Mouse (Mus musculus): ENCODE results near the gene Vat1l. TPM values are rescaled to one million over a fixed set of nuclear protein-coding genes. Genes with fewer than 3 reads are reported as not detected.

The Vat1l gene
- polyA plus RNA-seq (2012; ENCODE audit: insufficient read depth, insufficient read length, low replicate concordance, missing spikeins), result not detected in 2 replicates

DNA sequence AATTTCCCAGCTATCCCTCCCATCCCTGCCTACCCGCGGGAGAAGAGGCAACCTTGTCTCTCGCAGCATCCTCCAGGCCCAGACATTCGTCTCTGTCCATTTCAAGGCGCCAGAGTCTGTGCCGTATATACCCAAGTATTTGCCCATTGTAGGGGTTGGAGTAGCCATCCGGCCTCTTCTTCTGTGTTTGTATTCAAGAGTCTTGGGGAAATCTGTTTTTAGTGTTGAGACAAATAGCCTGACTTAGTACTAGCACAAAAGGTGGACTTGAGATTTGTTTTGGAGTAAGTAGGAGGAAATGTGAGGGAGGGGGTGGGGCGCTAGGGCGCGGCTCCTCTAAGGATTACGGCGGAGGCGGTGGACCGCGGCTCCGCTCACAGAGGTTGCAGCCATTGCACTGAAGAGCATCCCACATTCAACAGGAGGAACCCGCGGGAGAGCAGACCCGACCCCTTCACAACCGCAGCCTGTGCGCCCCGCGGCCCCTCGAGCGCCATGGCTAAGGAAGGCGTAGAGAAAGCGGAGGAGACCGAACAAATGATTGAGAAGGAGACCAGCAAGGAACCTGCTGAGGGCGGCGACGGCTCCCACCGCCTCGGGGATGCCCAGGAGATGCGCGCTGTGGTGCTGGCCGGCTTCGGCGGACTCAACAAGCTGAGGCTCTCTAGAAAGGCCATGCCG, at the start of gene Vat1l:
Gene Vat1l, plus strand, starts transcription at position 392 of the 681 bp plus-strand sequence.
- peak within 1 kb of the TSS; percentile 70 for H3K4me3 ChIP-seq (ENCODE audit: insufficient read depth, low read depth, low read length)
- no peak within 1 kb of the TSS; the same call in 1 of the 2 replicates for H3K27ac ChIP-seq (ENCODE audit: insufficient read depth, low read depth, low read length)
- WGBS, result under 1% methylated on average over 39 of the region's 39 CpGs
- TF ChIP-seq POLR2A (IDR thresholded peaks at IDR 0.05; ENCODE audit: insufficient read depth, low read depth, low read length), result no peak
- TF ChIP-seq CTCF (IDR thresholded peaks at IDR 0.05; ENCODE audit: insufficient read depth, low read depth, low read length), result no peak
- peaks cover 11% of the 10 kb centered on the region for H3K4me1 ChIP-seq (ENCODE audit: control insufficient read depth, insufficient read depth, low read length)

GRCm38 (mm10) chr8:114158586-114158985, 46.8 kb upstream of the Vat1l start:
- no peak overlapping the region for H3K27ac ChIP-seq (ENCODE audit: insufficient read depth, low read depth, low read length)
- no peak overlapping the region for H3K4me3 ChIP-seq (ENCODE audit: insufficient read depth, low read depth, low read length)
- H3K4me1 ChIP-seq (ENCODE audit: control insufficient read depth, insufficient read depth, low read length), result peaks cover 2% of the 10 kb centered on the region; the same call in 1 of the 2 replicates
- 10% methylated on average over 2 of the region's 2 CpGs for WGBS
- TF ChIP-seq CTCF (IDR thresholded peaks at IDR 0.05; ENCODE audit: insufficient read depth, low read depth, low read length) (no peak), POLR2A (IDR thresholded peaks at IDR 0.05; ENCODE audit: insufficient read depth, low read depth, low read length) (no peak)

DNA sequence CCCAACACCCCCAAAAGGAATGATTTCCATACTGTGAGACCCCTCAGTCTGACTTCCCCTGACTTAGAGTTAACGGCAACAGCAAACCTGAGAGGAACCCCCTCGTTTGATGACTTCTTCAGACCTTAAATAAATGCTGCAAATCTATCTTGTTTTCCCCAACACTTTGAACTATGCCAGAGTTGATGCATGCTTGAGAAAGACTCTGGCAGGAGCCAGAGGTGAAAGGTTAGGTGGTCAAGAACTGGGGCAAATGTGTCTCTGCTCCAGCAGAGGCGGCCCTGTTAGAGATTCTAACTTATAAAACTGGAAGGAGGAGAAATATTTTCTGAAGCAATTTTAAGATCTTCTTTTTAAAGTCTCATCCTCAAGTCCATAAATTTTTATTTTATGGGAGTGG, 45.7 kb upstream of the Vat1l start:
- WGBS, result 89% methylated on average over 3 of the region's 3 CpGs
- TF ChIP-seq CTCF (IDR thresholded peaks at IDR 0.05; ENCODE audit: insufficient read depth, low read depth, low read length) (no peak), POLR2A (IDR thresholded peaks at IDR 0.05; ENCODE audit: insufficient read depth, low read depth, low read length) (no peak)
- H3K4me1 ChIP-seq (ENCODE audit: control insufficient read depth, insufficient read depth, low read length), result peaks cover 2% of the 10 kb centered on the region; the same call in 1 of the 2 replicates

GRCm38 (mm10) chr8:114163871-114164270, 41.5 kb upstream of the Vat1l start:
- Histone ChIP-seq H3K4me1 (ENCODE audit: control insufficient read depth, insufficient read depth, low read length) (peaks cover under 1% of the 10 kb centered on the region; the same call in 1 of the 2 replicates), H3K4me3 (ENCODE audit: insufficient read depth, low read depth, low read length) (no peak overlapping the region), H3K27ac (ENCODE audit: insufficient read depth, low read depth, low read length) (no peak overlapping the region)
- TF ChIP-seq CTCF (IDR thresholded peaks at IDR 0.05; ENCODE audit: insufficient read depth, low read depth, low read length) (no peak), POLR2A (IDR thresholded peaks at IDR 0.05; ENCODE audit: insufficient read depth, low read depth, low read length) (no peak)
- 95% methylated on average over 3 of the region's 3 CpGs for WGBS

More for the DNA sequence above, 45.7 kb upstream of the Vat1l start:
- Histone ChIP-seq H3K27ac (ENCODE audit: insufficient read depth, low read depth, low read length) (no peak overlapping the region), H3K4me3 (ENCODE audit: insufficient read depth, low read depth, low read length) (no peak overlapping the region)

- Histone ChIP-seq H3K4me3 (ENCODE audit: insufficient read depth, low read depth, low read length) (no peak overlapping the region), H3K27ac (ENCODE audit: insufficient read depth, low read depth, low read length) (no peak overlapping the region), H3K4me1 (ENCODE audit: control insufficient read depth, insufficient read depth, low read length) (no peaks in the 10 kb centered on the region)
- WGBS, result 96% methylated on average over 6 of the region's 6 CpGs
- TF ChIP-seq CTCF (IDR thresholded peaks at IDR 0.05; ENCODE audit: insufficient read depth, low read depth, low read length) (no peak), POLR2A (IDR thresholded peaks at IDR 0.05; ENCODE audit: insufficient read depth, low read depth, low read length) (no peak)
Measured at GRCm38 (mm10) chr8:114164444-114165096, 40.8 kb upstream of the Vat1l start.

DNA sequence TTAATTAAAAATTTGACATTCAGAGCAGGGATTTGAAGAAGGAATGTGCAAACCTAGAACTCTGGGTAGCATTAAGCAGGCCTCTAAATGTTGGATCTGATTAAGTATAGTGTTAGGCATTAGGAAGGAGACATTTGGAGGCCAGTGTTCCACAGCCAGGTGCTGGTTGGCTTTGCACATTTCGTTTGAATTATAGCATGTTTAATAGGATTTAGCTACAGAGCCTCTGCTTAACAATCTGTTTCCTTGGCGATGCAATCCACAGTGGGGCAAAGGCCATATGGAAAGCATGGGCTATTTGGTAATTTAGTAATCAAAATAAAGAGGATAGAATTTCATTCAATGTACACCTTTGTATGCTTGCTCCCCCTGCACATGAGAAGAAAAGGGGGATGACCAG, 39.7 kb upstream of the Vat1l start:
- no peak for TF ChIP-seq POLR2A (IDR thresholded peaks at IDR 0.05; ENCODE audit: insufficient read depth, low read depth, low read length)
- no peak for TF ChIP-seq CTCF (IDR thresholded peaks at IDR 0.05; ENCODE audit: insufficient read depth, low read depth, low read length)
- WGBS, result 72% methylated on average over 2 of the region's 2 CpGs
- Histone ChIP-seq H3K4me3 (ENCODE audit: insufficient read depth, low read depth, low read length) (no peak overlapping the region), H3K4me1 (ENCODE audit: control insufficient read depth, insufficient read depth, low read length) (no peaks in the 10 kb centered on the region), H3K27ac (ENCODE audit: insufficient read depth, low read depth, low read length) (no peak overlapping the region)

- Histone ChIP-seq H3K27ac (ENCODE audit: insufficient read depth, low read depth, low read length) (no peak overlapping the region), H3K4me1 (ENCODE audit: control insufficient read depth, insufficient read depth, low read length) (no peaks in the 10 kb centered on the region), H3K4me3 (ENCODE audit: insufficient read depth, low read depth, low read length) (no peak overlapping the region)
- TF ChIP-seq POLR2A (IDR thresholded peaks at IDR 0.05; ENCODE audit: insufficient read depth, low read depth, low read length), result no peak
- no peak for TF ChIP-seq CTCF (IDR thresholded peaks at IDR 0.05; ENCODE audit: insufficient read depth, low read depth, low read length)
- 74% methylated on average over 3 of the region's 3 CpGs for WGBS
Measured at GRCm38 (mm10) chr8:114176721-114177120, 28.7 kb upstream of the Vat1l start.

GRCm38 (mm10) chr8:114193334-114193733, 12.1 kb upstream of the Vat1l start:
- TF ChIP-seq CTCF (IDR thresholded peaks at IDR 0.05; ENCODE audit: insufficient read depth, low read depth, low read length) (no peak), POLR2A (IDR thresholded peaks at IDR 0.05; ENCODE audit: insufficient read depth, low read depth, low read length) (no peak)
- Histone ChIP-seq H3K27ac (ENCODE audit: insufficient read depth, low read depth, low read length) (no peak overlapping the region), H3K4me3 (ENCODE audit: insufficient read depth, low read depth, low read length) (no peak overlapping the region), H3K4me1 (ENCODE audit: control insufficient read depth, insufficient read depth, low read length) (no peaks in the 10 kb centered on the region)
- 90% methylated on average over 5 of the region's 5 CpGs for WGBS

GRCm38 (mm10) chr8:114198990-114199389, 6.4 kb upstream of the Vat1l start:
- H3K4me1 ChIP-seq (ENCODE audit: control insufficient read depth, insufficient read depth, low read length), result no peaks in the 10 kb centered on the region
- H3K4me3 ChIP-seq (ENCODE audit: insufficient read depth, low read depth, low read length), result no peak overlapping the region

More at GRCm38 (mm10) chr8:114198990-114199389, 6.4 kb upstream of the Vat1l start:
- 39% methylated on average over 2 of the region's 2 CpGs for WGBS
- TF ChIP-seq CTCF (IDR thresholded peaks at IDR 0.05; ENCODE audit: insufficient read depth, low read depth, low read length), result no peak
- TF ChIP-seq POLR2A (IDR thresholded peaks at IDR 0.05; ENCODE audit: insufficient read depth, low read depth, low read length), result no peak
- no peak overlapping the region for H3K27ac ChIP-seq (ENCODE audit: insufficient read depth, low read depth, low read length)

All from olfactory bulb, adult 2 months (tissue).